Mouse (Mus musculus) forebrain, embryonic 13.5 days (tissue): ENCODE results near the gene Atp1b2. TPM values are rescaled to one million over a fixed set of nuclear protein-coding genes. Genes with fewer than 3 reads are reported as not detected.

Experiments used
- ATAC-seq: fragments of 200-750 bp; cut with Nextera tagmentation; 2 replicates; pipeline ENCODE4 v1.8.0; 2017
- H3K27ac ChIP-seq: fragments of 300-500 bp; sonication (generic); 2 replicates; pipeline ENCODE4 v1.5.1; 2015; ENCODE audit warnings: inconsistent platforms, mild to moderate bottlenecking, moderate library complexity
- H3K27me3 ChIP-seq: fragments of 300-500 bp; sonication (generic); 2 replicates; pipeline ENCODE4 v1.6.1; 2015; ENCODE audit warnings: mild to moderate bottlenecking, inconsistent platforms
- H3K36me3 ChIP-seq: fragments of 300-500 bp; sonication (generic); 2 replicates; pipeline ENCODE4 v1.6.1; 2015; ENCODE audit warnings: mild to moderate bottlenecking, inconsistent platforms; ENCODE audit not compliant: poor library complexity, severe bottlenecking
- H3K4me1 ChIP-seq: fragments of 300-500 bp; sonication (generic); 2 replicates; pipeline ENCODE4 v1.6.1; 2015; ENCODE audit warnings: inconsistent platforms
- H3K4me2 ChIP-seq: fragments of 300-500 bp; sonication (generic); 2 replicates; pipeline ENCODE4 v1.6.1; 2015; ENCODE audit warnings: inconsistent platforms, mild to moderate bottlenecking, moderate library complexity
- H3K4me3 ChIP-seq: fragments of 300-500 bp; sonication (generic); 2 replicates; pipeline ENCODE4 v1.5.1; 2015; ENCODE audit warnings: mild to moderate bottlenecking, inconsistent platforms
- H3K9ac ChIP-seq: fragments of 300-500 bp; sonication (generic); 2 replicates; pipeline ENCODE4 v1.6.1; 2015; ENCODE audit warnings: mild to moderate bottlenecking, inconsistent platforms
- H3K9me3 ChIP-seq: fragments of 300-500 bp; sonication (generic); replicated peaks from 2 replicates; pipeline ENCODE4 v1.6.1; 2016; ENCODE audit warnings: inconsistent platforms
- WGBS: fragments of 180-500 bp; shearing (Covaris S2); methylation state at CpG from one replicate; pipeline ENCODE4 v1.1.7; 2015; 5-methylcytosine and 5-hydroxymethylcytosine counted together
- microRNA counts: library from miRNA; unstranded; fragments of <30 nt; microRNA quantifications from one replicate; lab custom pipeline; 2016
- microRNA-seq: library from miRNA; unstranded; fragments of <30 nt; microRNA quantifications from one replicate; pipeline ENCODE4, GENCODE M21; 2016
- polyA plus RNA-seq: library from polyadenylated mRNA; unstranded; fragments of >200 nt; fragmentation: Nextera tagmentation; extraction: Ambion mirVana; gene quantifications from 2 replicates; pipeline ENCODE4 v1.2.1, GENCODE M21; 2015

Atp1b2 gene
- polyA plus RNA-seq, 1 experiment from 2014 or later, result 12.7 TPM

DNA sequence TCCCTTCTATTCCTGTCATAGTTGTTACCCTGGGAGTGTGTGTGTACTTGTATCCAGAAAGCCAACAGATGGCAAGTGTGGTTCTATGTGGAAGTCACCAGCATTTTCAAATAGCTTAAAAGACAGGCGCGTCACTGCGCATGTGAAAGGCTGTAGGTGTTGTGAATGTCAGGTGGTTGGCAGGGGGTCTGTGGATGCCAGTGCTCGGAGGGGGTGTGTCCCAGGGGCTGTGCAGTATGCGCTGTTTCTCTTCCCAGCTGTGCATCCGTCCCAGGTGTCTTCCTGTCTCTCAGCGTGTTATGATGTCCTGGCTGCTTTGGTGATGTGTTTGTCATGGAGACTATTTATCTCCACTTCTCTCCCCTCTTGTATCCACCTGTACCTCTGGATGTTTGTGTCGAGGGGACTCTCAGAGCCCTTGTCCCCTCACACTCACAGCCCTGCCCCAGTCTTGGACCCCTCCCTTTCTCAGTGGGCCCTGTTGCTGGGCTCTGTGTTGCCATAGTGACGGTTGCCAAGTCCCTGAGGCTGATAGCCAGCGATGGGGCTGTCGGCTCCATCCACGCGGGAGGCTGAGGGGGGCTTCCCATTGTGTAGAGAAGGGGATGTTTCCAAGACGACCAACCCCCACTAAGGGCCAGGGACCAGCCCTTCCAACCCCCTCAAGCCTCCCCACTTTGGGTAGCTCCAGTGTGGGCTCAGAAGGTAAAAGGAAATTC, 53.0 kb downstream of the Atp1b2 start:
- Histone ChIP-seq H3K9ac (peak overlapping the region; percentile 52), H3K27me3 (no peaks in the 10 kb centered on the region), H3K9me3 (no peaks in the 10 kb centered on the region), H3K27ac (peak overlapping the region; percentile 94), H3K4me2 (peak overlapping the region; percentile 49), H3K36me3 (peaks cover 19% of the 10 kb centered on the region), H3K4me1 (peaks cover 82% of the 10 kb centered on the region), H3K4me3 (peak overlapping the region; percentile 16; the same call in 1 of the 2 replicates)
- WGBS, result 10% methylated on average over 14 of the region's 14 CpGs
- peak; percentile 88 for ATAC-seq

DNA sequence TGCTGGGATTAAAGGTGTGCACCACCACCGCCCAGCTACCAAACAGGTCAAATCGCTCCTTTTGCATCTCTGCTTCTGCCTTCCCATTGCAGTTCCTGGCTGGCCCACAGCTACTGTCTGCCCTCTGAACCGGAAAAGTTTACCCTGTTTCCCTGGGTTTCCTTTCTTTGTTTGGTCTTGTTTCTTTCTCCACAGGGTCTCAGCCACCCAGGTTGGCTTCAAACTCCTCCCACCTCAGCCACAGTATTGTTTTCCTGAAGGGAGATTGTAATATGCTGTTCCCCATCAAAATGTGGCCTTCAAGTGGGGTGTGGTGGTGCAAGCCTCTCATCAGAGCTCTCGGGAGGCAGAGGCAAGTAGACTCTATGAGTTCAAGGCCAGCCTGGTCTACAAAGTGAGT, 54.4 kb downstream of the Atp1b2 start:
- Histone ChIP-seq H3K9ac (no peak overlapping the region), H3K9me3 (no peaks in the 10 kb centered on the region), H3K4me3 (no peak overlapping the region), H3K27me3 (no peaks in the 10 kb centered on the region), H3K36me3 (peaks cover 19% of the 10 kb centered on the region), H3K4me2 (no peak overlapping the region), H3K4me1 (peaks cover 82% of the 10 kb centered on the region), H3K27ac (peak overlapping the region; percentile 40; the same call in 1 of the 2 replicates)
- WGBS, result 51% methylated on average over 4 of the region's 4 CpGs
- no peak for ATAC-seq

MicroRNAs within 50 kb of the gene (microRNA counts, 519-probe panel; counts per million panel counts)
- microRNA mmu-miR-467f (lab: Ali Mortazavi, UCI), result 2,231 counts per million, percentile 59 among the panel's probes with 10 or more counts

Small RNAs within 50 kb of the gene (microRNA-seq; reads per million reads assigned to microRNA genes)
- not detected for gene Mir467f

Other genes with a start within 250 kb of the Atp1b2 start
- 104 and 106 TPM in 2 replicates for gene Chd3, start 236.5 kb downstream of the Atp1b2 start, polyA plus RNA-seq
- 100.0 and 108 TPM in 2 replicates for gene Naa38, start 210.5 kb downstream of the Atp1b2 start, polyA plus RNA-seq
- gene Cyb5d1, start 210.3 kb downstream of the Atp1b2 start, polyA plus RNA-seq, result 45.9 and 48.6 TPM in 2 replicates
- gene Tmem88, start 207.7 kb downstream of the Atp1b2 start, polyA plus RNA-seq, result 6.3 and 6.6 TPM in 2 replicates
- gene Kdm6b, start 192.3 kb downstream of the Atp1b2 start, polyA plus RNA-seq, result 55.4 and 59.3 TPM in 2 replicates
- 1.7 and 2.0 TPM in 2 replicates for gene Dnah2, start 56.8 kb downstream of the Atp1b2 start, polyA plus RNA-seq
- 63.1 and 72.0 TPM in 2 replicates for gene Efnb3, start 45.7 kb downstream of the Atp1b2 start, polyA plus RNA-seq
- gene Wrap53, start 25.7 kb downstream of the Atp1b2 start, polyA plus RNA-seq, result 32.0 and 35.1 TPM in 2 replicates
- 119 and 129 TPM in 2 replicates for gene Trp53, start 25.6 kb downstream of the Atp1b2 start, polyA plus RNA-seq
- not detected in 2 replicates for gene Shbg, start 12.0 kb upstream of the Atp1b2 start, polyA plus RNA-seq
- 20.6 and 22.7 TPM in 2 replicates for gene Sat2, start 16.1 kb upstream of the Atp1b2 start, polyA plus RNA-seq
- 38.7 and 42.2 TPM in 2 replicates for gene Fxr2, start 27.0 kb upstream of the Atp1b2 start, polyA plus RNA-seq
- gene Sox15, start 49.4 kb upstream of the Atp1b2 start, polyA plus RNA-seq, result not detected in 2 replicates
- gene Mpdu1, start 56.7 kb upstream of the Atp1b2 start, polyA plus RNA-seq, result 89.4 and 95.2 TPM in 2 replicates
- gene Cd68, start 60.2 kb upstream of the Atp1b2 start, polyA plus RNA-seq, result 4.4 and 5.2 TPM in 2 replicates
- 654 and 701 TPM in 2 replicates for gene Eif4a1, start 66.5 kb upstream of the Atp1b2 start, polyA plus RNA-seq
- 93.7 and 99.6 TPM in 2 replicates for gene Senp3, start 76.1 kb upstream of the Atp1b2 start, polyA plus RNA-seq
- 0.15 and 0.43 TPM in 2 replicates for gene Tnfsf13, start 79.8 kb upstream of the Atp1b2 start, polyA plus RNA-seq
- 1.00 and 1.1 TPM in 2 replicates for gene Tnfsf12, start 89.9 kb upstream of the Atp1b2 start, polyA plus RNA-seq
- gene Tnfsfm13, start 90.2 kb upstream of the Atp1b2 start, polyA plus RNA-seq, result 0.45 and 0.87 TPM in 2 replicates
- 23.2 and 24.1 TPM in 2 replicates for gene Polr2a, start 152.7 kb upstream of the Atp1b2 start, polyA plus RNA-seq
- gene Slc35g3, start 156.0 kb upstream of the Atp1b2 start, polyA plus RNA-seq, result 0.26 and 0.58 TPM in 2 replicates
- gene Zbtb4, start 160.0 kb upstream of the Atp1b2 start, polyA plus RNA-seq, result 1.6 and 1.8 TPM in 2 replicates
- 1.5 TPM in 2 replicates for gene Chrnb1, start 190.0 kb upstream of the Atp1b2 start, polyA plus RNA-seq
- 3.3 and 3.8 TPM in 2 replicates for gene Fgf11, start 195.9 kb upstream of the Atp1b2 start, polyA plus RNA-seq
- gene Tmem102, start 199.7 kb upstream of the Atp1b2 start, polyA plus RNA-seq, result 0.39 and 1.00 TPM in 2 replicates
- not detected in 2 replicates for gene Gm39566, start 209.4 kb upstream of the Atp1b2 start, polyA plus RNA-seq
- gene Spem2, start 212.5 kb upstream of the Atp1b2 start, polyA plus RNA-seq, result not detected in 2 replicates
- gene Spem1, start 216.2 kb upstream of the Atp1b2 start, polyA plus RNA-seq, result 0.37 and 0.52 TPM in 2 replicates
- gene Nlgn2, start 231.8 kb upstream of the Atp1b2 start, polyA plus RNA-seq, result 16.6 and 17.0 TPM in 2 replicates
- gene Tmem256, start 232.6 kb upstream of the Atp1b2 start, polyA plus RNA-seq, result 340 and 360 TPM in 2 replicates
- gene Plscr3, start 240.4 kb upstream of the Atp1b2 start, polyA plus RNA-seq, result 44.1 and 45.4 TPM in 2 replicates